Mouse (Mus musculus) stomach, postnatal 0 days (tissue): Measurements from ENCODE around the gene Syne3. TPM values are rescaled to one million over a fixed set of nuclear protein-coding genes. Genes with fewer than 3 reads are reported as not detected.

ENCODE experiments used
- ATAC-seq: fragments of 200-750 bp; cut with Nextera tagmentation; 2 replicates; pipeline ENCODE4 v1.8.0; 2017; ENCODE audit not compliant: low FRiP score, low TSS enrichment
- DNase-seq: peaks from one replicate; pipeline ENCODE4 v3.0.0-alpha.2; 2016; ENCODE audit warnings: low spot score
- H3K27ac ChIP-seq: fragments of 300-500 bp; sonication (generic); replicated peaks from 2 replicates; pipeline ENCODE4 v1.5.1; 2014; ENCODE audit warnings: mild to moderate bottlenecking, control low read depth
- H3K27me3 ChIP-seq: fragments of 300-500 bp; sonication (generic); 2 replicates; pipeline ENCODE4 v1.6.1; 2014; ENCODE audit warnings: low read length; ENCODE audit not compliant: control insufficient read depth, insufficient read depth
- H3K36me3 ChIP-seq: fragments of 300-500 bp; sonication (generic); 2 replicates; pipeline ENCODE4 v1.6.1; 2014; ENCODE audit warnings: low read length, mixed read lengths; ENCODE audit not compliant: control insufficient read depth, insufficient read depth
- H3K4me1 ChIP-seq: fragments of 300-500 bp; sonication (generic); replicated peaks from 2 replicates; pipeline ENCODE4 v1.6.1; 2014; ENCODE audit warnings: antibody characterized with exemption; ENCODE audit not compliant: control insufficient read depth, insufficient read depth
- H3K4me2 ChIP-seq: fragments of 300-500 bp; sonication (generic); replicated peaks from 2 replicates; pipeline ENCODE4 v1.6.1; 2014; ENCODE audit warnings: low read depth, mild to moderate bottlenecking, control low read depth, moderate library complexity
- H3K4me3 ChIP-seq: fragments of 300-500 bp; sonication (generic); 2 replicates; pipeline ENCODE4 v1.5.1; 2014; ENCODE audit warnings: low read depth, low read length, control low read depth
- H3K9ac ChIP-seq: fragments of 300-500 bp; sonication (generic); 2 replicates; pipeline ENCODE4 v1.6.1; 2014; ENCODE audit warnings: mild to moderate bottlenecking, low read length, control low read depth, mixed read lengths
- H3K9me3 ChIP-seq: fragments of 300-500 bp; sonication (generic); 2 replicates; pipeline ENCODE4 v1.6.1; 2016; ENCODE audit warnings: low read length; ENCODE audit not compliant: control insufficient read depth
- CTCF ChIP-seq: IDR thresholded peaks from 2 replicates; pipeline ENCODE4 v1.5.1; 2016; ENCODE audit warnings: antibody characterized with exemption, low read depth, mild to moderate bottlenecking, moderate library complexity
- EP300 ChIP-seq: optimal IDR thresholded peaks from 2 replicates; pipeline ENCODE3; 2016; ENCODE audit warnings: antibody characterized with exemption
- WGBS: fragments of 180-500 bp; shearing (Covaris S2); extraction: QIAGEN DNeasy Blood & Tissue Kit; methylation state at CpG from one replicate; pipeline ENCODE4 v1.1.7; 2014; 5-methylcytosine and 5-hydroxymethylcytosine counted together
- polyA plus RNA-seq: library from polyadenylated mRNA; unstranded; fragments of >200 nt; fragmentation: Nextera tagmentation; extraction: Ambion mirVana; gene quantifications from 2 replicates; pipeline ENCODE4 v1.2.1, GENCODE M21; 2015

The Syne3 gene
- polyA plus RNA-seq, 1 experiment from 2014 or later = 0.72 TPM

GRCm38 (mm10) chr12:104983476-104983875 lies 26.1 kb downstream of the Syne3 start:
- peak; percentile 43 for DNase-seq
- H3K27ac ChIP-seq = 0 out of 2 replicates have a peak overlapping the region, but pooled peaks have one; percentile 1
- TF ChIP-seq EP300 = no peak
- no peak for TF ChIP-seq CTCF
- no peaks in the 10 kb centered on the region for H3K36me3 ChIP-seq
- no peak overlapping the region for H3K9ac ChIP-seq
- no peak overlapping the region for H3K4me2 ChIP-seq
- peak; percentile 70 for ATAC-seq
- H3K4me3 ChIP-seq = no peak overlapping the region
- no peaks in the 10 kb centered on the region for H3K4me1 ChIP-seq
- H3K27me3 ChIP-seq = no peaks in the 10 kb centered on the region
- WGBS = 41% methylated on average over 7 of the region's 7 CpGs
- H3K9me3 ChIP-seq = no peaks in the 10 kb centered on the region

- TF ChIP-seq EP300 = no peak
- no peak for TF ChIP-seq CTCF
- no peaks in the 10 kb centered on the region for H3K9me3 ChIP-seq
- no peaks in the 10 kb centered on the region for H3K4me1 ChIP-seq
- DNase-seq (no peak), ATAC-seq (no peak)
- no peaks in the 10 kb centered on the region for H3K36me3 ChIP-seq
- 65% methylated on average over 22 of the region's 22 CpGs for WGBS
- no peak overlapping the region for H3K4me2 ChIP-seq
- no peaks in the 10 kb centered on the region for H3K27me3 ChIP-seq
- no peak overlapping the region for H3K4me3 ChIP-seq
- peak overlapping the region; percentile 40; the same call in 1 of the 2 replicates for H3K27ac ChIP-seq
- no peak overlapping the region for H3K9ac ChIP-seq
Observed at GRCm38 (mm10) chr12:104978943-104979723, 30.5 kb downstream of the Syne3 start.

- Histone ChIP-seq H3K36me3 (no peaks in the 10 kb centered on the region), H3K4me1 (no peaks in the 10 kb centered on the region), H3K9me3 (no peaks in the 10 kb centered on the region), H3K27ac (peak overlapping the region; percentile 40; the same call in 1 of the 2 replicates), H3K9ac (no peak overlapping the region), H3K4me2 (no peak overlapping the region), H3K27me3 (no peaks in the 10 kb centered on the region), H3K4me3 (no peak overlapping the region)
- 24% methylated on average over 9 of the region's 9 CpGs for WGBS
- DNase-seq (peak; percentile 51), ATAC-seq (peak; percentile 41; the same call in 1 of the 2 replicates)
- TF ChIP-seq EP300 (no peak), CTCF (no peak)
Observed at GRCm38 (mm10) chr12:104978420-104978819, 31.2 kb downstream of the Syne3 start.

GRCm38 (mm10) chr12:104976903-104977302 lies 32.7 kb downstream of the Syne3 start:
- WGBS = 50% methylated on average over 7 of the region's 7 CpGs
- no peak for DNase-seq
- H3K27ac ChIP-seq = no peak overlapping the region

GRCm38 (mm10) chr12:104976331-104976817 lies 33.2 kb downstream of the Syne3 start:
- TF ChIP-seq EP300 (no peak), CTCF (no peak)
- H3K4me3 ChIP-seq = no peak overlapping the region
- H3K27ac ChIP-seq = no peak overlapping the region
- H3K9me3 ChIP-seq = no peaks in the 10 kb centered on the region
- 36% methylated on average over 8 of the region's 8 CpGs for WGBS
- H3K36me3 ChIP-seq = no peaks in the 10 kb centered on the region
- H3K27me3 ChIP-seq = no peaks in the 10 kb centered on the region
- ATAC-seq = no peak
- H3K9ac ChIP-seq = no peak overlapping the region
- no peak for DNase-seq
- H3K4me2 ChIP-seq = no peak overlapping the region
- H3K4me1 ChIP-seq = no peaks in the 10 kb centered on the region

More at GRCm38 (mm10) chr12:104976903-104977302, 32.7 kb downstream of the Syne3 start:
- H3K36me3 ChIP-seq = no peaks in the 10 kb centered on the region
- no peaks in the 10 kb centered on the region for H3K9me3 ChIP-seq
- H3K27me3 ChIP-seq = no peaks in the 10 kb centered on the region
- H3K4me3 ChIP-seq = no peak overlapping the region
- no peaks in the 10 kb centered on the region for H3K4me1 ChIP-seq
- ATAC-seq = no peak
- TF ChIP-seq EP300 (no peak), CTCF (no peak)
- no peak overlapping the region for H3K9ac ChIP-seq
- no peak overlapping the region for H3K4me2 ChIP-seq

GRCm38 (mm10) chr12:104972860-104973259 lies 36.7 kb downstream of the Syne3 start:
- ATAC-seq (no peak), DNase-seq (no peak)
- Histone ChIP-seq H3K27ac (no peak overlapping the region), H3K9ac (no peak overlapping the region), H3K27me3 (no peaks in the 10 kb centered on the region), H3K4me3 (no peak overlapping the region), H3K36me3 (no peaks in the 10 kb centered on the region), H3K4me2 (no peak overlapping the region), H3K9me3 (no peaks in the 10 kb centered on the region), H3K4me1 (no peaks in the 10 kb centered on the region)
- WGBS = 74% methylated on average over 6 of the region's 6 CpGs
- TF ChIP-seq CTCF (no peak), EP300 (no peak)
